10 mouse cellular contexts compared by ENCODE assay signal in genomic region chr6:113822417-113822816, GRCm38 (mm10).
A peak's percentile ranks its signal among the peaks of the same experiment; 100 is the strongest.
DNase-seq lines count a peak whose midpoint lies in the region; ATAC-seq and TF ChIP-seq lines count a peak whose summit lies in the region.
"Had no signal": no experiment of that assay in that cellular context is flagged by ENCODE, and none has a peak within 500 bp of the region (broad histone marks: within the 10 kb centered on the region; RNA-seq: fewer than 3 reads in every experiment).

No protein-coding gene starts in this region.

- no peaks in the 10 kb centered on the region for H3K9me3 ChIP-seq in kidney, embryonic 15.5 days (replicated peaks)
- H3K9me3 ChIP-seq in lung, postnatal 0 days (ENCODE audit: low read length) = no peaks in the 10 kb centered on the region
- H3K9me3 ChIP-seq: embryonic facial prominence, embryonic 13.5 days; liver, embryonic 15.5 days had no signal

- no peak overlapping the region for H3K4me3 ChIP-seq in kidney, embryonic 15.5 days (replicated peaks)
- H3K4me3 ChIP-seq in lung, postnatal 0 days (ENCODE audit: low read depth, low read length) = no peak overlapping the region
- H3K4me3 ChIP-seq: embryonic facial prominence, embryonic 13.5 days; liver, embryonic 15.5 days had no signal

- no peak overlapping the region for H3K27ac ChIP-seq in kidney, embryonic 15.5 days
- H3K27ac ChIP-seq in lung, postnatal 0 days (ENCODE audit: low read length) = no peak overlapping the region
- H3K27ac ChIP-seq: embryonic facial prominence, embryonic 13.5 days; liver, embryonic 15.5 days had no signal

- peak; percentile 64 for TF ChIP-seq CTCF in lung, postnatal 0 days (IDR thresholded peaks at IDR 0.05)

- H3K27me3 ChIP-seq in kidney, embryonic 15.5 days = no peaks in the 10 kb centered on the region
- H3K27me3 ChIP-seq in lung, postnatal 0 days (replicated peaks; ENCODE audit: insufficient read depth, low read length) = no peaks in the 10 kb centered on the region
- H3K27me3 ChIP-seq: embryonic facial prominence, embryonic 13.5 days; liver, embryonic 15.5 days had no signal

- no peak overlapping the region for H3K4me2 ChIP-seq in kidney, embryonic 15.5 days
- H3K4me2 ChIP-seq in lung, postnatal 0 days (replicated peaks; ENCODE audit: low read depth, low read length) = no peak overlapping the region
- H3K4me2 ChIP-seq: embryonic facial prominence, embryonic 13.5 days; liver, embryonic 15.5 days had no signal

- 31% methylated on average over 7 of the region's 7 CpGs for WGBS in kidney, embryonic 15.5 days
- WGBS in lung, postnatal 0 days = 22% methylated on average over 7 of the region's 7 CpGs

- DNase-seq in kidney, adult 18-20 months = peak; percentile 49
- DNase-seq in adrenal gland, adult 8-10 months = peak; percentile 6
- DNase-seq in embryo, embryonic 10 days (ENCODE audit: low spot score) = peak; percentile 68
- peak; percentile 58 to 65 for DNase-seq in kidney, postnatal 4 days
- no peak for DNase-seq in lung, postnatal 0 days (ENCODE audit: low spot score)
- DNase-seq in spleen, adult 18-20 months = peak; percentile 14 to 57

- no peaks in the 10 kb centered on the region for H3K36me3 ChIP-seq in kidney, embryonic 15.5 days
- H3K36me3 ChIP-seq in lung, postnatal 0 days (ENCODE audit: insufficient read depth, low read length) = no peaks in the 10 kb centered on the region
- H3K36me3 ChIP-seq: embryonic facial prominence, embryonic 13.5 days; liver, embryonic 15.5 days had no signal

- TF ChIP-seq EP300 in lung, postnatal 0 days (IDR thresholded peaks at IDR 0.05) = no peak

- no peaks in the 10 kb centered on the region for H3K4me1 ChIP-seq in kidney, embryonic 15.5 days
- H3K4me1 ChIP-seq in lung, postnatal 0 days (ENCODE audit: insufficient read depth, low read depth, low read length) = no peaks in the 10 kb centered on the region
- H3K4me1 ChIP-seq: embryonic facial prominence, embryonic 13.5 days; liver, embryonic 15.5 days had no signal

- no peak for ATAC-seq in kidney, embryonic 15.5 days (replicated peaks; ENCODE audit: low FRiP score)
- ATAC-seq in lung, postnatal 0 days = no peak
- ATAC-seq in monocyte, adult 5-6 weeks (replicated peaks; ENCODE audit: insufficient number of reproducible peaks, low FRiP score, low TSS enrichment, poor library complexity, severe bottlenecking) = no peak

- no peak overlapping the region for H3K9ac ChIP-seq in kidney, embryonic 15.5 days
- H3K9ac ChIP-seq in lung, postnatal 0 days (replicated peaks; ENCODE audit: low read depth) = no peak overlapping the region
- H3K9ac ChIP-seq: embryonic facial prominence, embryonic 13.5 days; liver, embryonic 15.5 days had no signal
